Mouse (Mus musculus) left cerebral cortex, postnatal 10 days (tissue): ENCODE data around the gene Hist1h2ad. TPM values are rescaled to one million over a fixed set of nuclear protein-coding genes. Genes with fewer than 3 reads are reported as not detected.

Experiments used
- DNase-seq, 2 experiments: peaks; one replicate each; pipeline ENCODE4 v3.0.0; 2021 to 2022; ENCODE audit warnings: low spot score in 2 of 2, mixed read lengths in 1 of 2; ENCODE audit errors: extremely low spot score in 1 of 2
- intact Hi-C: fragments of 180-260 bp; cut with DNase I; formaldehyde crosslinking; loops from one replicate; pipeline ENCODE4 v1.15.1; 2025
- microRNA-seq: library from miRNA; unstranded; fragments of <30 nt; microRNA quantifications from one replicate; pipeline ENCODE4 v1.2.0, GENCODE M21; 2022
- total RNA-seq, 2 experiments: library from RNA; stranded (reverse); gene quantifications; 2 replicates each; pipeline ENCODE4 v1.2.3; 2021

Hist1h2ad gene
- total RNA-seq, 2 experiments from 2014 or later = 5.8 to 9.4 TPM

DNA sequence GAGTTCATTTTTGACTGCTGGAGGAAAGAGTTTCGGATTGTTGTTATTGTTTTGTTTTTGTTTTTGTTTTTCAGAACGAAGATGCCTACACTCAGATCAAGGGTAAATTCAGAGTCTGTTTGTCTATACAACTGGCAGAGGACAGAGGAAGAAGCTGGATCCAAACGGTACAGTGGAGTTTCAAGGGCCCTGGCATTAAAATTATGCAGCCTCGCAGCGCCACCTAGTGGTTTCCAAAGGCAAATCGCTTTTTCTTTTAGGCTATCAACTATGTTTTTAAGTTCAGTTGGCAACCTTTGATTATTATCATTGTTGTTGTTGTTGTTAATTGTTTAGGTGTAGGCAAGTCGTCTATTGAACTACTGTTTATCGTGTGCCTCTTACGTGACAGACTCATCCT, 23.8 kb downstream of the Hist1h2ad start:
- DNase-seq = peak; percentile 59 to 75
- intact Hi-C loops = no loop called here

DNA sequence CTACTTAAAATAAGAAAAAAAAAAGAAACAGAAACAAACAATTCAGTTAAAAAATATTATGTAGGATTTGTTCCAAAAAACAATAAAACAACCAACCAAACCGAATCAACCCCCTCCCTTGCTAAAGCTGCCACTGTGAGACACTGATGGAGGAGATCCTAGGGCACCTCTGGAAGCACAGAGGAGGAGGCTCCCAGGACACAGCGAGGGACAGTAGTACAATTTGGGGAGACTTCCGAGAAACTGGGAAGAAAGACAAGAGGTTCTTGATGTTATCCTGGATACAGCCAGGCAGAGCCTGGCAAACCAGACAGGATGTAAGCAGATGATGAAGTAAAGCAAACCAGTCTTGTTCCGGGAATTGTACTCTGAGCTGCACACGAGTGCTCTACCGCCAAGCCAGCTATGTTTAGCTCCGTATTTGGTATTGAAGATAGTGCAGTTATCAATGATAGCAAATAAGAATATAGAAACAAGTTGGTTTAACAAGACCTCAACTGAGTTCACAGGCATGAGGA, 29.1 kb downstream of the Hist1h2ad start:
- intact Hi-C loops = no loop called here
- DNase-seq = no peak

DNA sequence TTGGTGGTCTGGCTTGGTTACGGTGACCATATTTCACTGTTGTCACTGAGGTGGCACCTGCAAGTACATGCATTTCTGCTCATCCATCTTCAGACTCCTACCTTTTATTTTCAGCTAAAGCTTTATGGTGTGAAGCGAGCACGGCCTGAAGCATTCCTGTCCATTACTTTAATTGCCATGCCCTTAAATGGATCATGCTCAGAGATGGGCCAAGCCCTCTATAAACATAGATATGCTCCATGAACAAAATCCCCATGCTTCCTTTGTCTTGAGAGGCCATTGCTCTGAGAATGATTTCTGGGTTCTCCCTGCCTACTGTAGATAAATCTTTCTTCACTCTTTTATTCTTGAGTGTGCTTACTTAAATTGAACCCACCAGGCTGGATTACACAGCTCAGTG, 30.3 kb downstream of the Hist1h2ad start:
- no peak for DNase-seq
- intact Hi-C loops = no loop called here

DNA sequence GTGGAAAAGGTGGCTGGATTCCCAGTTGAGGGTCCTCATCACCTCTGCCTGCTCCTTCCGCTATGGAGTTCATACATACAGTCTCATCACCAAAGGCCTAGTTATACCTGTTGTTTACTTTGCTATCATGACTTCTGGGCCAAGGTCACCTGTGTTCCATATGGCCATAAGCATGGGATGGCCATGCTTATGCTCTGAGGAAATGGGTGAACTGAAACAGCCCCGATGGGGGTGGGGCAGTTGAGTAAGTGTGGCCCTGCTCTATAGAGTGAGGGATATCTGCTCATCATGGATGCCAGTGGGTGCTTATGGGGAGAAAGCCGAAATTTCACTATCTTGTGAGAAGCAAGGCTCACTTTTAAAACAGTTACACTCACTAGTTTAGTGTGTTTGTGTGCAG, 30.9 kb downstream of the Hist1h2ad start:
- DNase-seq = no peak
- intact Hi-C loops = no loop called here

DNA sequence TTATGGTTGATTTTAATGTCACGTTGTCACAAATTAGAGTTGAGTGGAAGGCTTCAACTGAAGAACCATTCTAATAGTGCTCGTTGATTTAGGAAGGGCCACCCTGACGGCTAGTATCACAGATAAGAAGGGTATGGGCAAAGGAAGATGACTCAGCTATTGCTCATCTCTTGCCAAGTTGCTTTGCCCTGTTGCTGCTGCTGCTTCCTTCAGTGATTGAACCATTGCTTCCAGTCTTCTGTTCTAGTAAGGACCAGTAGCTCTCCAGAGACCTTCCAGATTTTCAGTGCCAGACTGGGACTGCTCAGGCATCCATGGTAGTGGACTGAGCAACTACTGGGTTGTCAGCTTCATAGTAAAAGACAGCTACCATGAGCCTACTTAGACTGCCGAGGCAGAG, 35.0 kb downstream of the Hist1h2ad start:
- intact Hi-C loops = no loop called here
- DNase-seq = no peak

DNA sequence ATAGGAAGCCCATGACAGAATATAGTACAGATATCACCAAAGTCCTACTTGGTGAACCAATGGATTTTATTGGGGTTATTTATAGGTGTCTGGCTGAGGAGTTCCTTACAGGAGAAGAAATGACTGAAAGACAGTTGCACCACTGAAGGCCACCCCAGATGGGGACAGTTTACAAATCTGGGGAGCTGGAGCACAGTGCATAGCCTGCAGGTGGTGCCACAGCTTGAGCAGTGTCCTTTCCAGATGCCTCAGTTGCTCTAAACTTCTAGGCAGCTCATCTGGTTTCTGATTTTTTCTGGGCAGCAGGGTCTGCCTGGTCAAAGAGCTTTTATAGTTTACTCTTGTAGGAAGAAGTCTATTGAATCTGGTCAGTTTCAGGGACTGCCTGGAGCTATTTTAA, 35.7 kb downstream of the Hist1h2ad start:
- no peak for DNase-seq
- intact Hi-C loops = no loop called here

DNA sequence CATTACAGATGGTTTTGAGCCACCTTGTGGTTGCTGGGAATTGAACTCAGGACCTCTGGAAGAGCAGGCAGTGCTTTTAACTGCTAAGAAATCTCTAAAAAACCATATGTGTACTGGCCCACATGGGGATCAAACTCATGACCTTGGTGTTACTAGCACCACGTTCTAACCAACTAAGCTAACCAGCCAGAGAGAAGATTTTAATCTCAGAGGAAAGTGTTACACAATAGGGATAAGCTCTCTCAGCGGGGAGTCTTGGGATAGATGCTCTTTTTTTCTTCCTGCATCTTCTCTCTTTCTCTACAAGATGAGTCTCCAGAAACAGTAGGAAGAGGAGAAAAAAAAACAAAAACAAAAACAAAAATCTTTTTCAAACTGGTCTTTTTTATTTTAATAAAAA, 36.2 kb downstream of the Hist1h2ad start:
- intact Hi-C loops = no loop called here
- DNase-seq = no peak

DNA sequence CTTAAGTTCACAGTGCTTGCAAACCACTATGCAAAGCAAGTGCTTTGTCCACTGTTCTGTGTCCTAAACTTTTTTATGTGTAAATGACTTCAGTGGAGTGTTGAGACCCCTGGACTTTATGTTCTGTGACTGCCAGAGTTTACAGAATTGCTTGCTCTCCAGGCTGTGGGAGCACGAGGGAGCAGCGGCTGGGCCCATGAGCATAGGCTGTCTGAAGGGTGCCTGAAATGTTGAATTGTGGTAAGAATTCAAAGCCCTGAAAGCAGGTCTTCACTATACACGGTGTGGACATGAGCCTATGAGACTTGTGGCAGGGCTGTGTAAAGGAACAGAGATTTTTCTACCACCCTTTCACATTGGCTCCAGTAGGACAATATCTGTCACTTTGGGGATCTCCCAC, 37.5 kb downstream of the Hist1h2ad start:
- no peak for DNase-seq
- intact Hi-C loops = no loop called here

DNA sequence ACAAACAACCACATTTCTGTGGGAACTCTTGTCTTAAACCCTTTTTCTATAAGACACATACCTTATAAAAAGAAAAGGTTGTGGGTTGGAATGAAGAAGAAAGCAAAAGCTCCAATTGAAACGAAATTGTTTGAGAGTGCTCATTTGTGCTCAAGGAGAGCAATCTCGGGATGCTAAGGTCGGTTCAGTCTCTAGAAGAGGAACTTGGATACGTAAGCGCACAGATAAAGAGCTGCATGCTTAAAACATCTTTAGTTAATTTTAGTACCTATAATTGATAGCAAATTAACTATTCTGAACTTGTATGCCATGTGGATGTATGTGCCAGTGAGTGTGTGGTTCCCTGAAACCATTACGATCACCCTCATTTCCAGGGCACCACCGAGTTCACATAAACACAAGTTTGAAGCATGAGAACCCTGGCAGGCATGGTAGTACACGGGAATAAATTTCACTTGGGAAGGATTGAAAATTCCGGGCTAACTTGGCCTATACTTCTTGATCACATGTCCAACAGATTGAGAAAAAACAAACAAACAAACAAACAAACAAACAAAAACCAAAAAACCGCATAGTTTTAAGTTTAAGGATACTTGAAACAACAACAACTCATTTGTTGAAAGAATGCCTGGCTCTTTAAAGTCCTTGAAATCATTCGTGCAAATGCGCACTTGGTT, 46.0 kb downstream of the Hist1h2ad start:
- no peak for DNase-seq
- intact Hi-C loops = loop anchor here (5.0 kb wide), 1 partner anchor 62 kb away; the partner anchor contains the start of genes Hist1h2ac and Hist1h2bc

DNA sequence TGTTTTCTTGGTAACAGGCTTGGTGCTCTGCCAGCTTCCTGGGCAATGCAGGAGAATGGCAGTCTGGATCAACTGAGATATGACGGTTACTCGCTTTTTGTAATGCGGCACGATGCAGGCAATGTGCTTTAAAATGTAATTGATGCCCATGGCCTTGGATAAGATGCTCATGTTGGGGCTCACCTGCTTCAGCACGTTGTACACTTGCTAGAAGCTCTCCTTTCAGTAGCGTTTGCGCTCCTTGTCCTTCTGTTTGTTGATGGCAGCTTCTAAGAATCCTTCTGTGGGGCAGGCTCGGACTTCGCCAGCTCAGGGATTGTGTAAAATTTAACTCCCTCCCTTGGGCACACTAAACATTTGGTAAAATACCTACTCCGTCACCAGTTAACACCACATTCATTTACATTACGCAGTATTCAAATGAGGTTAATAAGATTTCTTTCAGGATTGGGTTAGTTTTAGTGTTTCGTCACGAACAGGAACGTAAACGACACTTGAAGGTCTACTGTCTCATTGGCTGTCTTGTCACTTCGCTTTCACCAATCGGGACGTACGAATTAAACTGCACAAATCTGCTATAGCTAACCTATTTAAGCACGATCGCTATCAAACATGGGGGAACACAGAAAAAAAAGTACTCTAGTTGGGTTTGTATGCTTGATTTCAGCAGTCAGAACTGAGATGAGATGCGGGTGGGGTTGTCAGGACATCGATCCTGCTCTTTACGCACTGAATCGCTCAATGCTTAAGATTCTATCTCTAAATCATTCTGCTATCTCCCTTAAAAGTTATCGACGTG, 46.8 kb downstream of the Hist1h2ad start, which contains the start of gene Hist1h2be:
TSS of gene Hist1h2be (minus strand) at position 392 of the 799 bp plus-strand sequence.
- intact Hi-C loops = loop anchor here (5.0 kb wide), 1 partner anchor 61 kb away; the partner anchor contains the start of genes Hist1h2ac and Hist1h2bc
- peak; percentile 82 to 85 for DNase-seq

DNA sequence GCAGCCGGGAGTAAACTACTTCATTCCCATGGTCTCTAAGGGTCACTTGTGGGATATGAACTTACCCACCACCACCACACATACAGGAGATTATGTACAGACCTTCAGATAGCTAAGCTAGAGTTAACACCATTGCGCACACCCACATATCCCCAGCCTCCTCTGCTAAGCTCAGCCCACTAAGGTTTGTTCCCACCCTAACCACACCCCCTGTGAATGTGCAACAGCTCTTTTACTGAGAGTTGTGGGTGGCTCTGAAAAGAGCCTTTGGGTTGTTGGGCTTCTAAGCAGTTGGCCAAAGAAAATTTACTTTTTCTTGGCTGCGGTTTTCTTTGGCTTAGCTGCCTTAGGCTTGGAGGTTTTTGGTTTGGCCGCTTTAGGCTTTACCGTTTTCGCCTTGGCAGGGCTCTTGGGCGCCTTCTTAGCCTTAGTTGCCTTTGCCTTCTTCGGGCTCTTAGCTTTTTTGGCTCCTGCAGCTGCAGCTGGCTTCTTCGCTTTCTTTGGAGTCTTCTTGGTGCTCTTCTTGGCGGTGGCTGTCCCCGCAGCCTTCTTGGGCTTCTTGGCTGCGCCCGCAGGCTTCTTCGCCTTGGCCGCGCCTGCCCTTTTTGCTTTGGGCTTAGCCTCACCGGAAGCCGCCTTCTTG, 47.5 kb downstream of the Hist1h2ad start:
- intact Hi-C loops = loop anchor here (5.0 kb wide), 1 partner anchor 61 kb away; the partner anchor contains the start of genes Hist1h2ac and Hist1h2bc
- peak; percentile 73 to 76 for DNase-seq

DNA sequence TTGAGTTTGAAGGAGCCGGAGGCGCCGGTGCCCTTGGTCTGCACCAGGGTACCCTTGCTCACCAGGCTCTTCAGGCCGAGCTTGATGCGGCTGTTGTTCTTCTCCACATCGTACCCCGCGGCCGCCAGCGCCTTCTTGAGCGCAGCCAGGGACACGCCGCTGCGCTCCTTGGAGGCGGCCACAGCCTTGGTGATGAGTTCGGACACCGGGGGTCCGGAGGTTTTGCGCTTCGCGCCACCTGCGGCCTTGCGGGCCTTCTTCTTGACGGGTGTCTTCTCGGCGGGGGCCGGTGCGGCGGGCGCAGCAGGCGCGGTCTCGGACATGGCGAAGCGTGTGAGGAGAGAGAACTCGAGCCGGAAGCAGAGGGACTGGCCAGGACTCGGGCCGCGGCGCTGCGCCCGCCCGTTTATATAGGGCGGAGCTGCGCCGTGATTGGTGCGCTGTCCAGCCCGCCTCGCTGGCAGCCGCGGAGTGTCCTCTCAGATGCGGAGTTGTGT, 48.0 kb downstream of the Hist1h2ad start, which contains the start of gene Hist1h1e:
TSS of gene Hist1h1e (minus strand) at position 384 of the 497 bp plus-strand sequence.
- intact Hi-C loops = loop anchor here (5.0 kb wide), 1 partner anchor 60 kb away; the partner anchor contains the start of genes Hist1h2ac and Hist1h2bc
- DNase-seq = peak; percentile 83 to 94

DNA sequence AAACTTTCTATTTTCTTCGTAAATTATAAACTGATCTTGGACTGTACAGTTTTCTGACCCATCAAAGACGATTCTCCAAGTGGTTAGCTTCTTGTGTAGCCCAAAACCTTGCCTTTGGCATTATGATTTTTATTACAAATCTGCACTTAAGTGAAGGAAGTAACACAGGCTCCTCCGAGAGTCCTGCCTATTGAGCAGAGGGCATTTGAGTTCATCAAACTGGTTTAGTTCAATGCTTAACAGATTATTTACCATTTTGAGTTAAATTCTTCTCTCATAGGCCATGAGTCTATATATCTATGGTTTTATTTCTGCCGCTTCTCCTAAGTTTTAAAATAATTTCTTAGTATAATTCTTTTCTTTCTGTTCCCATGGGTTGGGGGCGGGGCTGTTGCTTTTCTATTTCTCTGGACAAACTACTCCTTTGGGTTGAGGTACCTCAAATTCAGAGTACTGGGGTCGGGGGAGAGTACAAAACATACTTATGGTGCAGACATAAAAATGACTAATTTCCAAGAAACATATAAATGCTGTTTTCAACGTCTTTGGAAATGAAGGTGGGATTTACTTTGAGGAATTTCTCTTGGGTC, 48.8 kb downstream of the Hist1h2ad start:
- intact Hi-C loops = loop anchor here (5.0 kb wide), 1 partner anchor 59 kb away; the partner anchor contains the start of genes Hist1h2ac and Hist1h2bc
- peak in 1 of 2 experiments; percentile 34 for DNase-seq

Small RNA genes within 50 kb of the gene (microRNA-seq; reads per million reads assigned to microRNA genes)
- gene Gm44297 = not detected
- not detected for gene Gm44359
- not detected for gene Gm44394

Other genes with a start within 250 kb of the Hist1h2ad start
- gene Zfp322a, start 205.2 kb upstream of the Hist1h2ad start, total RNA-seq = 10 to 100 TPM; 38.1 to 40.8 TPM
- 1 to 10 TPM; 6.3 to 6.5 TPM for gene Abt1, start 150.5 kb upstream of the Hist1h2ad start, total RNA-seq
- gene Btn1a1, start 108.5 kb upstream of the Hist1h2ad start, total RNA-seq = not detected
- under 1 TPM; 0.75 to 0.88 TPM for gene Btn2a2, start 85.5 kb upstream of the Hist1h2ad start, total RNA-seq
- gene Hist1h4h, start 43.3 kb upstream of the Hist1h2ad start, total RNA-seq = 100 to 1,000 TPM; 265 to 270 TPM
- gene Hist1h2af, start 40.5 kb upstream of the Hist1h2ad start, total RNA-seq = 10 to 100 TPM; 27.0 to 28.3 TPM
- 10 to 100 TPM in 1 of 2 experiments, 1 to 10 TPM in 1; 9.7 to 10.4 TPM for gene Hist1h3g, start 39.0 kb upstream of the Hist1h2ad start, total RNA-seq
- 1 to 10 TPM; 1.4 to 1.7 TPM for gene Hist1h2bh, start 31.0 kb upstream of the Hist1h2ad start, total RNA-seq
- 10 to 100 TPM; 22.6 to 23.0 TPM for gene Hist1h3f, start 30.3 kb upstream of the Hist1h2ad start, total RNA-seq
- 100 to 1,000 TPM; 148 to 159 TPM for gene Hist1h4f, start 22.7 kb upstream of the Hist1h2ad start, total RNA-seq
- gene Hist1h1d, start 21.1 kb upstream of the Hist1h2ad start, total RNA-seq = 1 to 10 TPM; 4.5 to 5.3 TPM
- 10 to 100 TPM; 65.0 to 81.2 TPM for gene Hist1h3e, start 12.0 kb upstream of the Hist1h2ad start, total RNA-seq
- gene Hist1h2ae, start 3.2 kb upstream of the Hist1h2ad start, total RNA-seq = 10 to 100 TPM in 1 of 2 experiments, 1 to 10 TPM in 1; 9.5 to 14.3 TPM
- gene Hist1h2bg, start 3.0 kb upstream of the Hist1h2ad start, total RNA-seq = 100 to 1,000 TPM in 1 of 2 experiments, 10 to 100 TPM in 1; 94.0 to 103 TPM
- 10 to 100 TPM; 38.1 to 39.3 TPM for gene Hist1h2bf, start 185 bp upstream of the Hist1h2ad start, total RNA-seq
- gene Hist1h3d, start 1.4 kb downstream of the Hist1h2ad start, total RNA-seq = 1 to 10 TPM; 8.4 to 9.1 TPM
- 100 to 1,000 TPM; 134 to 145 TPM for gene Hist1h4d, start 7.2 kb downstream of the Hist1h2ad start, total RNA-seq
- gene Hist1h2be, start 46.7 kb downstream of the Hist1h2ad start, total RNA-seq = 1 to 10 TPM; 6.8 to 7.2 TPM
- gene Hist1h1e, start 48.2 kb downstream of the Hist1h2ad start, total RNA-seq = 10 to 100 TPM; 62.5 to 68.0 TPM
- 1 to 10 TPM; 2.4 to 2.9 TPM for gene Hist1h2ac, start 109.6 kb downstream of the Hist1h2ad start, total RNA-seq
- 10 to 100 TPM; 17.4 to 21.2 TPM for gene Hist1h2bc, start 109.8 kb downstream of the Hist1h2ad start, total RNA-seq
- gene Hist1h1t, start 121.4 kb downstream of the Hist1h2ad start, total RNA-seq = not detected
- gene Hist1h4c, start 124.1 kb downstream of the Hist1h2ad start, total RNA-seq = 100 to 1,000 TPM in 1 of 2 experiments, 10 to 100 TPM in 1; 94.0 to 104 TPM
- 1 to 10 TPM; 2.0 to 2.5 TPM for gene Hfe, start 136.5 kb downstream of the Hist1h2ad start, total RNA-seq
- gene Hist1h1c, start 164.4 kb downstream of the Hist1h2ad start, total RNA-seq = 10 to 100 TPM; 75.9 to 81.0 TPM
- 10 to 100 TPM; 13.2 to 15.0 TPM for gene Hist1h3c, start 171.2 kb downstream of the Hist1h2ad start, total RNA-seq
- 10 to 100 TPM; 25.4 to 26.6 TPM for gene Hist1h2bb, start 172.4 kb downstream of the Hist1h2ad start, total RNA-seq
- 10 to 100 TPM; 43.9 to 44.2 TPM for gene Hist1h2ab, start 176.7 kb downstream of the Hist1h2ad start, total RNA-seq
- gene Hist1h3b, start 177.9 kb downstream of the Hist1h2ad start, total RNA-seq = 10 to 100 TPM; 37.4 to 47.0 TPM
- 10 to 100 TPM; 79.7 to 80.1 TPM for gene Hist1h4b, start 182.6 kb downstream of the Hist1h2ad start, total RNA-seq
- 10 to 100 TPM; 77.4 to 83.3 TPM for gene Hist1h4a, start 186.8 kb downstream of the Hist1h2ad start, total RNA-seq
- gene Hist1h3a, start 188.0 kb downstream of the Hist1h2ad start, total RNA-seq = 10 to 100 TPM; 53.3 to 58.4 TPM
- gene Hist1h1a, start 189.3 kb downstream of the Hist1h2ad start, total RNA-seq = 10 to 100 TPM; 32.9 to 36.8 TPM
- gene Trim38, start 195.5 kb downstream of the Hist1h2ad start, total RNA-seq = under 1 TPM; 0.36 to 0.54 TPM
- gene Slc17a2, start 232.6 kb downstream of the Hist1h2ad start, total RNA-seq = not detected